Mouse (Mus musculus) forebrain, embryonic 13.5 days (tissue): ENCODE measurements around the gene Olfr320. TPM values are rescaled to one million over a fixed set of nuclear protein-coding genes. Genes with fewer than 3 reads are reported as not detected.
"Not testable (repeated sequence)": the region's sequence is repeated elsewhere in the genome, so short reads cannot be mapped to it uniquely, and the experiment has no call there.

Experiments
- ATAC-seq: fragments of 200-750 bp; cut with Nextera tagmentation; 2 replicates; pipeline ENCODE4 v1.8.0; 2017
- H3K27ac ChIP-seq: fragments of 300-500 bp; sonication (generic); 2 replicates; pipeline ENCODE4 v1.5.1; 2015; ENCODE audit warnings: inconsistent platforms, mild to moderate bottlenecking, moderate library complexity
- H3K27me3 ChIP-seq: fragments of 300-500 bp; sonication (generic); 2 replicates; pipeline ENCODE4 v1.6.1; 2015; ENCODE audit warnings: mild to moderate bottlenecking, inconsistent platforms
- H3K36me3 ChIP-seq: fragments of 300-500 bp; sonication (generic); 2 replicates; pipeline ENCODE4 v1.6.1; 2015; ENCODE audit warnings: mild to moderate bottlenecking, inconsistent platforms; ENCODE audit not compliant: poor library complexity, severe bottlenecking
- H3K4me1 ChIP-seq: fragments of 300-500 bp; sonication (generic); 2 replicates; pipeline ENCODE4 v1.6.1; 2015; ENCODE audit warnings: inconsistent platforms
- H3K4me2 ChIP-seq: fragments of 300-500 bp; sonication (generic); 2 replicates; pipeline ENCODE4 v1.6.1; 2015; ENCODE audit warnings: inconsistent platforms, mild to moderate bottlenecking, moderate library complexity
- H3K4me3 ChIP-seq: fragments of 300-500 bp; sonication (generic); 2 replicates; pipeline ENCODE4 v1.5.1; 2015; ENCODE audit warnings: mild to moderate bottlenecking, inconsistent platforms
- H3K9ac ChIP-seq: fragments of 300-500 bp; sonication (generic); 2 replicates; pipeline ENCODE4 v1.6.1; 2015; ENCODE audit warnings: mild to moderate bottlenecking, inconsistent platforms
- H3K9me3 ChIP-seq: fragments of 300-500 bp; sonication (generic); replicated peaks from 2 replicates; pipeline ENCODE4 v1.6.1; 2016; ENCODE audit warnings: inconsistent platforms
- WGBS: fragments of 180-500 bp; shearing (Covaris S2); methylation state at CpG from one replicate; pipeline ENCODE4 v1.1.7; 2015; 5-methylcytosine and 5-hydroxymethylcytosine counted together
- polyA plus RNA-seq: library from polyadenylated mRNA; unstranded; fragments of >200 nt; fragmentation: Nextera tagmentation; extraction: Ambion mirVana; gene quantifications from 2 replicates; pipeline ENCODE4 v1.2.1, GENCODE M21; 2015

Gene Olfr320
- polyA plus RNA-seq, 1 experiment from 2014 or later = not detected

DNA sequence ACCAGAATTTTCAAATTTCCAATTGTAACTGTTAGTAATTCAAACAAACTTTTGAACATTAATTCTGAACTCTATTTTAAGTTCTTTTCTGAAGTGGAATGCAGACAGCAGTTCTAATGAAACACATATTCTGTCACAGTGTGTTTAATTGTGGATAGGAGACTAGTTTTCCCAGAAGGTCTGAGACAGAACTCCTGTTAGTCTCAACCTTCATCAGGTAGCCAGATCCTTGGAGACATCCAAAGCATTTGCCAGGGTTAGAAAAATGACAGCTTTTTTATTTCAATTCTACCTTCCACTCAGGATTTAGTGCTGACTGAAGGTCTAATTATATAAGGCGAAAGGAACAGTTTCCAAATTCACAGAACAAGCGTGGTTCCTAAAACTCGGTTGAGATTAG lies 18.0 kb downstream of the Olfr320 start, which contains the start of gene Olfr319:
Gene Olfr319 (plus strand): TSS at position 301 of the 400 bp plus-strand sequence.
- ATAC-seq = no peak
- Histone ChIP-seq H3K9me3 (peaks cover 14% of the 10 kb centered on the region), H3K27me3 (no peaks in the 10 kb centered on the region)

DNA sequence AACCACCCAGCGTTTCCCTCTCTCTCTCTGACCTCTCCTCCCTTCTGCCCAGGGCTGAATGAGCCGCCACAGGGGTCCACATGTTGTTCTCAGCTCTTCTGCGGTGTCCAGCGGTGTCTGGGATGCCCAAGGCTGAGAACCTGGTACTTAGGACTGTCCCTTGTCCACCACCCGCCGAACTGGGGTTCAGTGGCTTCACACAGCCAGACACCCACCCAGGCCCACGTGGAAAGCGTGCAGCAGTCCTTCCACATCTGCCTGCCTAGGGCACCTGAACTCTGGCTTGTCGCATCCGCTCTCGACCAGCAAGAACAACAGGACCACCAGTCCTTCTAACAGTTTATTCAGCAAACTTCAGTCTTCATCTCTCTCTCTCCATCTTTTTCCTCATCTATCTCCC lies 28.2 kb downstream of the Olfr320 start:
- Histone ChIP-seq H3K9ac (no peak overlapping the region), H3K27ac (no peak overlapping the region), H3K4me3 (no peak overlapping the region), H3K36me3 (no peaks in the 10 kb centered on the region), H3K4me1 (no peaks in the 10 kb centered on the region), H3K4me2 (no peak overlapping the region), H3K9me3 (no peaks in the 10 kb centered on the region), H3K27me3 (no peaks in the 10 kb centered on the region)
- WGBS = 84% methylated on average over 11 of the region's 11 CpGs
- no peak for ATAC-seq

More for the DNA sequence above, 18.0 kb downstream of the Olfr320 start, which contains the start of gene Olfr319:
- Histone ChIP-seq H3K9ac (no peak within 1 kb of the TSS), H3K4me2 (no peak within 1 kb of the TSS), H3K4me1 (no peaks in the 10 kb centered on the region), H3K4me3 (no peak within 1 kb of the TSS), H3K36me3 (no peaks in the 10 kb centered on the region), H3K27ac (no peak within 1 kb of the TSS)
- WGBS = 89% methylated on average over 3 of the region's 3 CpGs

DNA sequence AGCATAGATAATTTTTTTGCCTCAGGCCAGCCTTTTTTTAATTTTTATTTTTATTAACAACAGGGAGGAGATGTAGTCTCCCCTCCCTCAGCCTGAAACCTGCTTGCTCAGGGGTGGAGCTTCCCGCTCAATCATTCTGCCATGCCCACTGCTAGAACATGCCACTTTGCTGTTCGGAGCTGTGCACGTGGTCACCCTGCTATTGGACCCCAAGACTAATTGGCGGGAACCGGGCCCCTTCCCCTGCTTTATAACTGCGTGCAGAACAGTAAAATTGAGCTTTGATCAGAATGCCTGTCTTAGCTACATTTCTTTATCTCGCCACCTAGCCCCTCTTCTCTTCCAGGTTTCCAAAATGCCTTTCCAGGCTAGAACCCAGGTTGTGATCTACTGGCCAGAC lies 36.8 kb downstream of the Olfr320 start:
- H3K27me3 ChIP-seq, H3K4me1 ChIP-seq, H3K36me3 ChIP-seq, H3K27ac ChIP-seq, H3K4me3 ChIP-seq, ATAC-seq, H3K9ac ChIP-seq, H3K4me2 ChIP-seq, H3K9me3 ChIP-seq: not testable (repeated sequence)
- 91% methylated on average over 7 of the region's 7 CpGs for WGBS

DNA sequence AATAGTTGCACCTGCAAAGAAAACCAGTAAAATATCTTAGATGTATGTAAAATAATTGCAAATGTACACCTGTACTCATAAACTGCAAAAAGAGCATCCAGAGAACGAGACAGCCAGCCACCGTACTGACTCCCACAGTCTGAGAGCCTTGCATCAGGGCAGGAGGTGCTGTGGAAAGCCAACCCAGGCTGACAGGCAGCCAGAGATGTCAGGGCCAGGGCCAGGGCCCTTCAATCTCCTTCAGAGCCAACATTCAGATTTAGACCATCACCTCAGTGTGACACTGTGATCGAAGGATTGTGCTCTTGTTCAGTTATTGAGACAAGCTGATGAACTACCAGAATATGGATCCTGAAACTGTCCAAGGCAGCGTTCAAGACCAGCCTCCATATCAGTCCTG lies 38.8 kb downstream of the Olfr320 start:
- H3K4me3 ChIP-seq = no peak overlapping the region
- no peaks in the 10 kb centered on the region for H3K27me3 ChIP-seq
- H3K4me1 ChIP-seq = no peaks in the 10 kb centered on the region
- H3K36me3 ChIP-seq = no peaks in the 10 kb centered on the region
- H3K9ac ChIP-seq = no peak overlapping the region
- no peak overlapping the region for H3K4me2 ChIP-seq
- 90% methylated on average over 4 of the region's 4 CpGs for WGBS
- no peak for ATAC-seq
- H3K27ac ChIP-seq = no peak overlapping the region
- no peaks in the 10 kb centered on the region for H3K9me3 ChIP-seq

DNA sequence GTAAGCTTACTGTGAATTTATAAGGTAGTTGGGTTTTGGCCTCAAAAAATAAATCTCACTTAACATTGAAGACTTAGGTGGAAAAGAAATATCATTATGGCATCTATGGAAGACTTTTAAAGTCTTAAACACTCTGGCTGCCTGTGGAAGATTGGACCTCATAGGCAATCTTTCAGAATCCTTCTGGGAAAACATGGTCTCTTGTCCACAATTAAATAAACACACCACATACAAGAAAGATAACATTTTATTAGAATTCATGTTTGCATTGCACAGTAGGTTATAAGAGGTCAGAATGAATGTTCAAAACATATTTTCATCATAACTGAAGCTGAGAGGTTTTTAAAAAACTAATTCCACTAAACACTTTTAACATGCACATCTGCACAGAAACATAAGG lies 43.0 kb downstream of the Olfr320 start, which contains the start of gene Olfr318:
Gene Olfr318 (minus strand): TSS at position 101 of the 400 bp plus-strand sequence.
- no peak for ATAC-seq
- Histone ChIP-seq H3K27ac (no peak within 1 kb of the TSS), H3K4me1 (no peaks in the 10 kb centered on the region), H3K27me3 (no peaks in the 10 kb centered on the region), H3K9me3 (no peaks in the 10 kb centered on the region), H3K4me3 (no peak within 1 kb of the TSS), H3K4me2 (no peak within 1 kb of the TSS), H3K9ac (no peak within 1 kb of the TSS), H3K36me3 (no peaks in the 10 kb centered on the region)

DNA sequence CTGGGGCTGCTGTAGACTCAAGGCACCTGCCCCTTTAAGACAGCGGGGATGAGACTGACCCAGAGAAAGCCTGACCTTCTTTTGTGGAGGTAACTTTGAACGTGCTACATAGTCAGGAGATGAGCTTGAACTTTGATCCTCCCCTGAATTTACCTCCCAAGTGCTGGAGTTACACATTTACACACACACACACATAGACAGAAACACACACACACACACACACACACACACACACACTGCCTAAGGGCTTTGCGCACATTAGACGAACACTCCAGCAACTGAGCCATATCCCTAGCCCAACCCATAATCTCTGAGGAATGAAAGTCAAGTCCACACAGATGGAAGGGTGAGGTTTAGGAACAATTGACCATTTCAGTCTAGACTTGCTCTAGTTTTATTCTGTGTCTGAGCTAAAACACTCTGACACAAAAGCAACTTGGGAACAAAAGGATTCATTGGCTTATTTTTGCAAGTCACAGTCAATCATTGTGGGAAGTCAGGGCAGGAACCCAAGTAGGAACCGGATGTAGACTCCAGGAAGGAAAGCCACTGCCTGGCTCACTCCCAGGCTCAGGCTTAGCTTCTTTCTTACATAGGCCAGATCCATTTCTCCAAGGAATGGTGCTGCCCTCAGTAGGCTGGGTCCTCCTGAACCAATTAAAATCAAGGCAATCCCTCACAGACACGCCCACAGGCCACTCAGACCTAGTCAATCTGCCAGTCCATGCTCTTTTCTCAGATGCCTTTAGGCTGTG lies 47.2 kb downstream of the Olfr320 start:
- H3K9me3 ChIP-seq, H3K27ac ChIP-seq, H3K4me3 ChIP-seq, H3K9ac ChIP-seq, H3K36me3 ChIP-seq, H3K4me1 ChIP-seq, H3K27me3 ChIP-seq, H3K4me2 ChIP-seq, ATAC-seq: not testable (repeated sequence)
- WGBS = 78% methylated on average over 6 of the region's 6 CpGs

DNA sequence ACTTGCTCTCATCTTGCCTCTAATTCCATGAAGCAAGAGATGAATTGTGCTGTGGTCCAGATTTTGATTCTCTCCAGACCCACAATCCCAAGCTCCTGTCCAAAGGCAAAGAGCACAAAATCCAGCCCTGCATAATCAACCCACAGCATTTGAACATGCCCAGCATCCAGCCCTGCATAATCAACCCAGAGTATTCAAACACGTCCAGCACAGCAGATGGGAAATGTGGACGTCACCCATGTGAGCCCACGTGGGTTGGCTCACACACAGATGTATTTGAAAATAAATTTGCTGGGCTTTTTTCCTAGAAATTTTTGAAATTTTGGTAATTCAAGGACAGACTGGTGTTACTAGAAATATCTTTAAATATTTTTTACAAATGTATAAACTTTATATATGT lies 52.5 kb downstream of the Olfr320 start:
- Histone ChIP-seq H3K9ac (no peak overlapping the region), H3K27ac (no peak overlapping the region), H3K4me2 (no peak overlapping the region), H3K4me1 (no peaks in the 10 kb centered on the region), H3K9me3 (no peaks in the 10 kb centered on the region), H3K4me3 (no peak overlapping the region), H3K27me3 (no peaks in the 10 kb centered on the region), H3K36me3 (no peaks in the 10 kb centered on the region)
- 57% methylated on average over 3 of the region's 3 CpGs for WGBS
- ATAC-seq = no peak

Other genes with a start within 250 kb of the Olfr320 start
- not detected in 2 replicates for gene Gm12253, start 248.5 kb upstream of the Olfr320 start, polyA plus RNA-seq
- gene Lypd9, start 228.2 kb upstream of the Olfr320 start, polyA plus RNA-seq = not detected in 2 replicates
- not detected in 2 replicates for gene Olfr30, start 218.8 kb upstream of the Olfr320 start, polyA plus RNA-seq
- gene Olfr332, start 188.5 kb upstream of the Olfr320 start, polyA plus RNA-seq = not detected in 2 replicates
- not detected in 2 replicates for gene Olfr331, start 178.5 kb upstream of the Olfr320 start, polyA plus RNA-seq
- not detected in 2 replicates for gene Olfr330, start 146.3 kb upstream of the Olfr320 start, polyA plus RNA-seq
- gene Olfr329-ps, start 134.7 kb upstream of the Olfr320 start, polyA plus RNA-seq = not detected in 2 replicates
- gene Olfr328, start 125.5 kb upstream of the Olfr320 start, polyA plus RNA-seq = not detected in 2 replicates
- gene Olfr224, start 110.5 kb upstream of the Olfr320 start, polyA plus RNA-seq = not detected in 2 replicates
- not detected in 2 replicates for gene Olfr325, start 103.4 kb upstream of the Olfr320 start, polyA plus RNA-seq
- not detected in 2 replicates for gene Olfr324, start 86.0 kb upstream of the Olfr320 start, polyA plus RNA-seq
- gene 2210407C18Rik, start 65.0 kb upstream of the Olfr320 start, polyA plus RNA-seq = not detected in 2 replicates
- gene Olfr323, start 50.6 kb upstream of the Olfr320 start, polyA plus RNA-seq = not detected in 2 replicates
- 0.10 TPM in 1 of 2 replicates, not detected in the other for gene Trim58, start 40.6 kb upstream of the Olfr320 start, polyA plus RNA-seq
- gene Olfr322, start 22.3 kb upstream of the Olfr320 start, polyA plus RNA-seq = not detected in 2 replicates
- gene Olfr319, start 18.1 kb downstream of the Olfr320 start, polyA plus RNA-seq = not detected in 2 replicates
- not detected in 2 replicates for gene Olfr318, start 42.9 kb downstream of the Olfr320 start, polyA plus RNA-seq
- gene Olfr317, start 58.1 kb downstream of the Olfr320 start, polyA plus RNA-seq = 0.09 TPM in 1 of 2 replicates, not detected in the other
- gene Olfr316, start 71.6 kb downstream of the Olfr320 start, polyA plus RNA-seq = not detected in 2 replicates
- not detected in 2 replicates for gene Olfr315, start 92.1 kb downstream of the Olfr320 start, polyA plus RNA-seq
- gene Olfr314, start 101.9 kb downstream of the Olfr320 start, polyA plus RNA-seq = not detected in 2 replicates
- 2.9 and 5.0 TPM in 2 replicates for gene Fam183b, start 120.9 kb downstream of the Olfr320 start, polyA plus RNA-seq
- not detected in 2 replicates for gene Olfr313, start 133.9 kb downstream of the Olfr320 start, polyA plus RNA-seq
- gene Olfr312, start 148.1 kb downstream of the Olfr320 start, polyA plus RNA-seq = not detected in 2 replicates
- gene Olfr311, start 158.2 kb downstream of the Olfr320 start, polyA plus RNA-seq = not detected in 2 replicates
- gene Gm12258, start 166.1 kb downstream of the Olfr320 start, polyA plus RNA-seq = 14.3 and 18.4 TPM in 2 replicates
- gene 2810021J22Rik, start 186.1 kb downstream of the Olfr320 start, polyA plus RNA-seq = 10.5 and 10.9 TPM in 2 replicates
- 4.8 and 4.9 TPM in 2 replicates for gene Zfp39, start 223.1 kb downstream of the Olfr320 start, polyA plus RNA-seq
- gene Btnl10, start 236.8 kb downstream of the Olfr320 start, polyA plus RNA-seq = not detected in 2 replicates